Mouse (Mus musculus): ENCODE results near the gene Pfkfb3.

Gene Pfkfb3

DNA sequence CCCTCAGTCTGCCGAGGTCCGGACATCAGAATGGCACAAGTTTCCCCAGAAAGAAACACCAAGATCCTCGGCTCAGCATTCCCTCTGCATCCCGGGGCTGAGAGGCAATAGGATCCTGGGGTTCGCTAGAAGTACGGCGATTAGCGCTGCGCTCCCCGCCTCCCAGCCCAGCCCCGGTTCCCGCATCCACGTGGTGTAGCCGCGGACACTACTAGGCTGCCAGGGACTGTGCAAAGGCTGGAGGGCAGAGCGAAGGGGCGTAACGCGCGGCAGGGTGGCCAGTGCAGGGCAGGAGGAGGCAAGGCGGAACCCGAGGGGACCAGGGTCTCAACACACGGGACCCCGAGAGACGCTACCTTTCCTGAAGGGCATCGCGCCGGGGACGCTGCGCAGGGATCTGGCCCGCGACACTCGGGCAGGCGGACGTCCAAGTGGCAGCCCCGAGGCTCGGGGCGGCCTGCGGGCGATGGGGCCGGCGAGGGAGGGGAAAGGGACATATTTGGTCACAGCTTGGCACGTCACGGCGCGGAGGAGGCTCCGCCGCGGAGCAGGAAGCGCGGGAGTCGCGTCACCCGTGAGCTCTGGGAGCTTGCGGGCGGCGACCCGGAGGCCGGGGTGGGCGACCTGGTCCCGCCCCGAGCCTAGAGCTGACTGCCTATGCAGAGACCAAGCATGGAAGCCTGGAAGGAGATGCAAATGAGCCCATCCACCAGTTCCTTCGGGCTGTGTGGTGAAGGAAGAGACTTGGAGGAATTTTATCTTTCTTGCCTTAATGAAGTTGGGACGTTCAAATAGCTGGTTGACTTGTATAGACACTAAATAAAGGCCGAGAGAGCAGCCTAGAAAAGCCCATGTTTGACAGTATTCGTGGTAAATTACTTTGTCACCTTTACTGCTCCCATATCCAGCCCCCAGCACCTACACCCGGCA, at the start of gene Pfkfb3:
TSS of gene Pfkfb3 (minus strand) at position 607 of the 930 bp plus-strand sequence.
- peak; percentile 86 for DNase-seq (ENCODE audit: low read depth, low spot score)

DNA sequence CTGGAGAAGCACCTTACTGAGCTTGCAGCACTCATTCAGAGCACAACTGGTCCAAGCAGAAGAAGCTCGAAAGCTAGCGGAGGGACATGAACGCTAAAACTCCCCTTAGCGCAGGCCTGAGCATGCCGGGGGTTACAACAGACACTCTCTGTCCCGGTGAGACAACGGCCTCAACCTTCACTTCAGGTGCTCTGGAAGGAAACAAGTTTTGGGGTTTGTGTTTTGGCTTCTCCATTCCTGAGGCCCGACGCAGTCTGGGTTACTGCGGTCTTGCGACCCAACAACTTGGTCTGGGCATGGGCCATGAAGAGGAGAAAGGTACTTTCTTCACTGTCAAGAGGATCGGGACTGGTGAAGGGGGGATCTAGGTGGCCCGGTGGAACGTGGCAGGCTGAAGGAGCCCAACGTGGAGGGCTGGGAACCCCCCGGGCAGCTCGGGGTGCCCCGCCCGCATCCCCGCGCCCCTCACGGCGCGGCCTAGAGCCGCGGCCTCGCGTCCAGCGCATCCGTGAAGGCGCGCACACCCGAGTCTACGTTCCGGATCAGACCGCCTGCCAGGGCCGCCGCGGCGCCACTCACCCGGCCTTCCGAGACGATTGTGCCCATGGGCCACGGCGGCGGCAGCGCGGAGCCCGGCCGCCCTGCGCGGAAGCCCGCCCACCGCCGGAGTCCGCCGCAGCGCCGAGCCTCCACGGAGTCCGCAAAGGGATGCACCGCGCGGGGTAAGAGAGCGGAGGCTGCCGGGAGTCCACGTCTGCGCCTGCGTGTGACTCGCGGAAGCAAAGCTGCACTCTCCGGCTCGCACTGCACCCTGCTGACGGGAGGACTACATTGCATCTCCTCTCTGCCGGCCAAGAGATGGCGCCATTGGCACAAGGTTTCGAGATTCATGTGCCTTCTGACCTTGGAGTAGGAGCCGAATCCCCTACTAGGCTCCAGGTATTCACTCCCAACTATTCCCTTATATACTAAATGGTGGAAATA, 48.9 kb upstream of the Pfkfb3 start:
- peak; percentile 95 for DNase-seq (ENCODE audit: low read depth, low spot score)

DNA sequence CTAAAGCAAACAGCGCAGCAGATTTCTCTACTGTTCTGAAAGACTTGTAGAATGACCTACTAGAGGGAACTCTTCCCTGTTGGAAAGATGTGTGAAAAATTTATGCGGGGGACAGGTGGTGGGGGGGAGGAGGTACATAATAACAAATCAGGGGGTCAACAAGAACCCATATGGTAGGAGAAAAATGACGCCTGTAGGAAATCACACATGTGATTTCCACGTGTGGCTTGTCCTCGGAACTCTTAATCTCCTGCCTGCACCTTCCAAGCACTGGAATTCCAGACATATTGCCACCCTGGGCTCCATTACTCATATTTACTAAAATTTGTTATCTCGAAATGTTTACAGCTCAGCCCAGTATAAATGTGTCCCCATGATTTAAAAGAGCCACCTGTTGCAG, 47.9 kb upstream of the Pfkfb3 start:
- DNase-seq (ENCODE audit: low read depth, low spot score) = no peak

DNA sequence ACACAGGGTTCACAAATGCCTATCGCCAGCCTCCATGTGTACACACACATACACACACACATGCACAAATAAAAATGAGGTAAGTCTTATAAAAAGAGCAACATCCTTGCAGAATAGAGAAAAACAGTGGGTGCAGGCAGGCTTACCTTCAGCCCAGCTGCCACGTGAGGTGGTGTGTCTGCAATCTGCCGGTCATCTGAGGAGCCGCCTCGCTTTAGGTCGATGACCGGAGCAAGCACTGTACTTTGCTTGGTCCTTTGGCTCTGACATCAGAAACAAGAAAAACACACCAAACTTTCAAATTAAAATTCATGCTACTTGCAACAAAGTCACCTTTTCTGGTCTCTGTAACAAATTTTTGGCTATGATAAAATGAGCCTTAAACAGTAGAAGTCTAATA, 44.0 kb upstream of the Pfkfb3 start:
- DNase-seq (ENCODE audit: low read depth, low spot score) = no peak

DNA sequence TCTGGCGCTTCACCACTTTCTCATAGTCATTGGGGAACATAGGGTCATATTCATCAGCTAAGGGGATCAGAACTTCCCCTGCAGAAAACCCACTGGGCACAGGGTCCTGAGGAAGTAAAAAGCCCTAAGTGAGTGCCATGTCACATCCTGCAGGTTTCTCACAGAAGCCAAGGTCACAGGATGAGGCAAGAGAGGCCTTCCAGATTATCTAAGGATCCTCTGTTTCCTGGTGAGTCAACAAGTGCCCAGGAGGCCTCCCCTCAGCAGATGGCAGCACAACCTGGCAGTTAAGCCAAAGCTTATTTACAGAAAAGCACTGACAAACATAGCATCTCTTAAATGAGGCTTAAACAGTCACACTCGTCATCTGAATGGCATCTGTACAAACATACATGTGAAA, 42.8 kb upstream of the Pfkfb3 start:
- no peak for DNase-seq (ENCODE audit: low read depth, low spot score)

DNA sequence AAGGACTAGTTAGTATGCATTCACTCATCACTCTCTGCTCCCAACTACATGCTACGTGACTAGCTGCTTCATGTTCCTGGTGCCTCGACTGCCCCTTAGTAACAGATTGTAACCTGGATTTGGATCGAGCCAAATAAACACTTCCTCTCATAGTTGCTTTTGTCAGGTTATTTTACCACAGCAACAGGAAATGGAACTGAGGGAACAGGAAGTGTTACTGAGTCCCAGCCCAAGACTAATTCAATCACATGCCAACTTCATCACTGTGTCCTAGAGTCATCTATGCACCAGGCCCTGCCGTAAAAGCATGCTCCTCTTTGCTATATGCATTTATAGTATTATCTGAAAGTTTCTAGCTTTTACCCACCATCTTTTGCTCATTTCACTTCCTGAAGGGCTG, 34.1 kb upstream of the Pfkfb3 start:
- no peak for DNase-seq (ENCODE audit: low read depth, low spot score)

DNA sequence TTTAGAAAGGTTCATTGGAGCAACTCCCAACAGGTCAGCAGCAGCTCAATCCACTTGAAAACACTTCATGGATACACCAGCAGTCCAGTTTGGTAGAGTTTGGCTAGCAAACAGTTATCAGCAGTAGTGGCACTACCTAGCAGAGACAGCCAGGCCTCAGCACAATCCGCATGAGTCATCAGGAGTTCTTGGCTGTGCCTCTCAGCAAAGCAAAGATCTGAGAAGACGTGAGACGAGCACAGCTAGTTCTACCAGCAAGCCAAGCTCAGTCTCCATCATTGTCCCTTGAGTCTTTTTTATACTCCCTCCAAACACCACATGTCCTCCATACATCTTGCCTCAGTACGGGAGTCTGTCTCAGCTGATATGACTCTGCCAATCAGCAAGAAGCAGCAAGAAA, 25.5 kb upstream of the Pfkfb3 start:
- DNase-seq (ENCODE audit: low read depth, low spot score) = no peak

DNA sequence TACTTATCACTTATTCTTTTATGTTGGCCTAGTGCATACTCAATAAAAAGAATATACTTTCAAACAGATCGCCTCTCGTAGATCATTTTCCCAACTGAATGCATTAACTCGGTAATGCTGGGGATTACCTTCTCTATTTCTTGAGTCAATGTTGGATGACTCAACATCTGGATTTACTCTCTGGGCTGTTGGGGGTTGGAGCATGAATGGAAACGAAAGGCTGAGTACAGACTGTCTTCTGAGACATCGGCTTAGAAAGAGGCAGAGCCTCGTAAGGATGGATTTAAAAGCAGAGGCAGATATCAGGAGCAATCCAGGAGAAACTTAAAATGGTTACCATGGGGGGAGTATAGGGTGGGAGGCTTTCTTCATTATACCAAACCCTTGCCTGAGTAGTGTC, 24.3 kb upstream of the Pfkfb3 start:
- no peak for DNase-seq (ENCODE audit: low read depth, low spot score)

DNA sequence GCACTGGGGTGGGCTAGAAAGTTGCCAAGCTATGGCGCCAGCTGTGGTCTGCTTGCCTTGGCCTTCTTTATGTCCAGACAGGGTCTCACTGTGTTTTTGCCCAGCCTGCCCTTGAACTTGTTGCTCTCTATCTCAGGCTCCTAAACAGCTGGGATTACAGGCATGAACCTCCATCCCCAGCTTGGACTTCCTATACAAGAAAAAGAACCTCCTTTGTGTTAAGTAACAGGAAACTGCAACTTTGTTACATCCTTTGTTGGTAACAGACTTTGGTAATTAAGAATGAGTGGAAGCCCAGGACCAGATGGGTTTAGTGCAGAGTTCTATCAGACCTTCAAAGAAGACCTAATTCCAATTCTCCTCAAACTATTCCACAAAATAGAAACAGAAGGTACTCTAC, 19.8 kb upstream of the Pfkfb3 start:
- DNase-seq (ENCODE audit: low read depth, low spot score) = no peak

DNA sequence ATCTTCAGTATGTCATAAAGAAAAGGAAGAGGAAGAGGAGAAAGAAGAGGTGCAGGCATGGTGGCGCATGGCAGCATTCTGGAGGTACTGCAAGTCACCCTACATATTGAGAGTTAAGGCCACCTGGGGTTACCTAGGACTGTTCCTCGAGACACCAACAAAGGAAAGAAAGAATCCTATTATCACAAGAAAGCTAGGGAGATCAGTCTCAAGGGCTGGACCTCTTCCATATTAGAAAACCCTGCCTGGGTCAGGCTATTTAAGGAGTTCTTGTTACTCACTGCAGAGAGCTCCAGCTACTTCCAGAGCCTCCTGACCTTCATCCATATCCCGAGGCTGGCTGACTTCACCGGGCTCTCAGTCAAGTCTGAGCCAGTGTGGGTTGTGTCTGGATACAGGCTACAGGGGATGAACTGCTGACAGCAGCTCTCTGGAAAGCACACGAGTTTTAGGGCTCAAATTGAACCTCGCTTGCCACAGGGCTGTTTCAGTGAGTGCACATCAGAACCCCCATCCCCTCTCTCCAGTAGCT, 17.2 kb upstream of the Pfkfb3 start:
- DNase-seq (ENCODE audit: low read depth, low spot score) = no peak

DNA sequence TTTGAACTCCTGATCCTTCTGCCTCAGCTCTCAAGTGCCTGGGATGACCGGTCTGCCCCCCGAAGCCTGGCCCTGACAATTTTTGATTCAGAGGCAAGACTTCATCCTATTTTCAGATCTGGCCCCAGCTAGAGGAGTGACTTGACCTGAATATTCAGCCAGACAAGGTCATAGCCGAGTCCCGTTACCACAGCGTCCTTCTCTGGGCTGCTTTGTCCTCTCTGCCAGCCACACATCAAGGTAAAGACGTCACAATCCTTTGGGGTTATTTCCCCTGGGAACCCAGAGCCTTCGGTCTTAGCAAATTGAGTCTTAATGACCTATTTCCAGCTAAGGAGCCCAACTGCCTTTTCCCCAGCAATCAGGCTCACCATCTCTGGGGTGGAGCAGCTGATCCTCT, 14.6 kb upstream of the Pfkfb3 start:
- DNase-seq (ENCODE audit: low read depth, low spot score) = no peak

DNA sequence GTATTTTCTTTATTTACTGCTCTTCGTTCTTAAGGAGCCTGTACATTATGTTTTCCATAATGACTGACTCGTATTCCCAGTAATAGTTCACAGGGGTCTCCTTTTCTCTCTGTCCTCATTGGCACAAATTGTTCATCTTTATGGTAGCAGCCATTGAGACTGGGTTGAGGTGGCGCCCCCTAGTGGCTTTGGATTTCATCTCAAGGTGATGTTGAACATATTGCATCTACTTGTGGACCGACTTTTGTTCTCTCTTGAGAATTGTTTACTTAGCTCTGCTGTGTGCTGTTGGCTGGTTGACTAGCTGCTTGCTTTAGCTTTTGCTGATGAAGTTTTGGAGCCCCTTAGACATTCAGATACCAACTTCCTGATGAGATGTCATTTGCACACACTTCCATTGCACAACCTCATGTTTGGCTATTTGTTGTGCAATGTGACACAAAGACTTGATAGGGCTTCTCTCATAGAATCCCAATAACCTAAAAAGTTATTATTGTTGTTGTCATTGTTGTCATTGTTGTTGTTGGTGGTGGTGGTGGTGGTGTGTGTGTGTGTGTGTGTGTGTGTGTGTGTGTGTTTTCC, 14.0 kb upstream of the Pfkfb3 start:
- peak; percentile 73 for DNase-seq (ENCODE audit: low read depth, low spot score)

DNA sequence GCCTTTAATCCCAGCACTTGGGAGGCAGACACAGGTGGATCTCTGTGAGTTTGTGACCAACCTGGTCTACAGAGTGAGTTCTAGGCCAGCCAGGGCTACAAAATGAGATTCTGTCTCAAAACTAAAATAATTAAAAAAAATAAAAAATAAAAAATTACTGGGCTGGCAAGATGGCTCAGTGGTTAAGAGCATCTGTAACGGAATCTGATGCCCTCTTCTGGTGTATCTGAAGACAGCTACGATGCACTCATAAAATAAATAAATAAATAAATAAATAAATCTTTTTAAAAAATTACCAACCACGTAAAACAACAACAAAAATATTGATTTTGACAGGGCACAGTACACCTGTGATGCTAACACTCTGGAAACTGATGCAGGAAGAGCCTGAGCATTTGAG, 13.0 kb upstream of the Pfkfb3 start:
- no peak for DNase-seq (ENCODE audit: low read depth, low spot score)

DNA sequence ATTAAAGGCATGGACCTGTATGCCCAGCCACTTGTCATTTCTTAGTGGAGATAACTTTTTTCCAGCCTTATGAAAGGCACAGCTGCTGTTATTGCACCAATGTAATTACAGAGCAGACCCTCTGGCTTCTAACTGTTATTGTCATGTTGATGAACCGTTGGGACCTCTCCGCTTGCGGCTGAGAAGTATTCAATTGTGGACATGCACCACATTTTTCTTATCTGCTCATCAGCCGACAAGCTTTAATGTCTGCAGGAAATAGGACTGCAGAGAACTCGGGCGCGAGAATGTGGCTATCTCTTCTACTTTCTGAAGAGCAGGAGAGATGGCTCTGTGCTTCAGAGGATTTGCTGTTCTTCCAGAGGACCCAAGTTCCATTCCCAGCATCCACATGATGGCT, 12.4 kb upstream of the Pfkfb3 start:
- DNase-seq (ENCODE audit: low read depth, low spot score) = no peak

DNA sequence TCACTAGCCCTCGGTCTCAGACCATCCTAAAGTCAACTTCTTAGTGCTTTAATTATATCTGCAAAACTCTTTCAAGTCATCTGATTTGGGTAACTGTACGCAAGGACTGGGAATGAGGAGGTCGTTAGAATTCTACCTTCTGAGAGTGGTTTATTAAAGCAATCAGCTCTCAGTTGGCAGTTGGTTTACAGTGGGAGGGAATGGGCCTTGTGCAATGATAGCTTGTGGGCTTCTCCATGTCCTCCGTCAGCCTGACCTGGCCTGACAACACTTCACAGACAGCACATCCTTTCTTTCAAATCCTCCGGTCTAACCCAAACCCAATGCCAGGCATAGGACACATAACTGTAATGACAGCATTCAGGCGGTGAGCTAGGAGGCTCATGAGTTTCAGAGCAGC, 10.9 kb upstream of the Pfkfb3 start:
- DNase-seq (ENCODE audit: low read depth, low spot score) = no peak

DNA sequence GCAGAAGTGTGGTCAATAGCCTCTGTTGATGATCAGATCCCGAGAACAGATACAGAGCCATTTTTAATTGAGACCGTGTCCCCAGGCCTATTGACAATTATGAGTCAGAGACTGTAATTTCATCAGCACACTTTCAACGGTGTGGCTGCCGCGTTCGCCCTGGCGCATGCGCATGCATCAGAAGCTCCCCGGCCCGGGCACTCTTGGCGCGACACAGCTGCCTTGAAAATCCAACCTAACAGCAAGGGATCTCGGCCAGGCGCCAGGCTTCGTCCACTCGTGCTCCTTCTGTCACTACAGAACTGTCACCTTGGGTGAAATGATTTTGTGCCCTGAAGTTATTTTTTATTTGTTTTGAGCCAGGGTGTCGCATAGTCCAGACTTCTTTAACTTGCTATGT, 9.4 kb upstream of the Pfkfb3 start:
- no peak for DNase-seq (ENCODE audit: low read depth, low spot score)

DNA sequence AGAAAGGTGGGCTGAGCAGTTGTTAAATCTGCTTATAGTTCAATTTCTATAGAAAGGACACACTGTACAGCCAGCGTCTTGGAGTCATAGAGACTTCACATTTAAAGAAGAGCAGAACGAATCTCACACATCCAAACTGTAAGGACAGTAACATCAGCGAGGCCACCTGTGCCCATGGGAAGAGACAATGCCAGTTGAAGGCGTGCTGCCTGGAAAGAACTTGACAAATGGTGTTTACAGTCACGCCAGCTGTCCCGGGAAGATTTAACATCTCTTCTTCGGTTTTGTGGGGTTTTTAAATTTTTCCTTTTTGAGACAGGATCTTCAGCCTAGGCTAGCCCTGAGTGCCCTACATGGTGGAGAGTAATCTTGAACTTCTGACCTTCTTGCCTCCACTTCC, 4.8 kb upstream of the Pfkfb3 start:
- DNase-seq (ENCODE audit: low read depth, low spot score) = no peak

DNA sequence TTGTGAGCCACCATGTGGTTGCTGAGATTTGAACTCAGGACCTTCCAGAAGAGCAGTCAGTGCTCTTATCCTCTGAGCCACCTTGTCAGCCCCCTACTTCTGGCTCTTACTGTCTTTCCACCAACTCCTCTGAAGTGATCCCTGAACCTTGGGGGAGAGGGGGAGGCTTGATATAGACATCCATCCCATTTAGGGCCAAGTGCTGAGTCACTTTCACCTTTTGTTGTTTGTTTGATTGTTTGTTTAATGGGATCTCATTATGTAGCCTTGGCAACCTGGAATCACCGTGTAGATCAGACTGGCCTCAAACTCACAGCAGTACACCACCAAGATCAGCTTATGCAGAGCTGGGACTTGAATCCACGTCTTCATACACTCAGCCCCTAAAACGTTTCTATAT, 3.4 kb upstream of the Pfkfb3 start:
- no peak for DNase-seq (ENCODE audit: low read depth, low spot score)

DNA sequence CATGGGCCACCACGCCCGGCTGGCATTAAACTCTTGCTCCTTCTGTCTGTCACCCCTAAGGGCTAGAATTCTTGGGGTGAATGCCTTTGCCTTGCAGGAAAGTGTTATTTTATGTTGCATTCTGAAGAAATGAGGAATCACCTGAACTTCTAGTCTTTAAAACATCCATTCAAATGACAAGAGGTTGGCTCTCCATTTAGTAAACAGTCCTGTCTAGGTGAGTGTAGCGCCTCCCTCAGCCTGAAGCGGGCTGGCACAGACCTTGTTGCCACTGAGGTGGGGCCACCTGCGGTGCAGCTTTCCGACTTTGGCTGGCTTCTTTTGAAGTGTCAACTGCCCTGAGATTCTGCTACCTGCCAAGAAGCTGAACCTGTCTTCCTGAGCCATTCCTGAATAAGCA, 1.4 kb upstream of the Pfkfb3 start:
- DNase-seq (ENCODE audit: low read depth, low spot score) = no peak

DNA sequence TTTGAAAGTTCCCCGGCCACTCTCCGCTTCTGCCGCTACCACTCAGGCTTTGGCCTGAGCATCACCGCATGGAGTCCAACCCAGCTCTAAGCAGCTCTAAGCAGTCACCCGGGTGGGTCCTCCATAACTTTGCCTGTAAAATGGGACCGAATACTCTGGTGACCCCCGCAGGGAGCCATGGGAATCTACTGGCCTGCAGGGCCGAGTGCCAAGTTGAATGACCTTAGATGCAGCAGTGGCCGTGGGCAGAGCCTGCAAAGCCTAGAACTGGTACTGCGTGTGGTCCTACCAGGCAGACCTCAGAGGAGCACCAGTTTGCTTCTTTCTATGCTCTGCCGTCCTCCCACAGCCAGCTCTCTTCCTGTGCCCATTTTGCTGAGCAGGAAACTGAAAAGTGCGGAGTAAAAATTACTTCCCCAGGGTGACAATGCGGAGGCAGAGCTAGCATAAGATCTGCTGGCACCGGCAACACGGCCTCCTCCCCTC, 868 bp downstream of the Pfkfb3 start:
- peak; percentile 73 for DNase-seq (ENCODE audit: low read depth, low spot score)

DNA sequence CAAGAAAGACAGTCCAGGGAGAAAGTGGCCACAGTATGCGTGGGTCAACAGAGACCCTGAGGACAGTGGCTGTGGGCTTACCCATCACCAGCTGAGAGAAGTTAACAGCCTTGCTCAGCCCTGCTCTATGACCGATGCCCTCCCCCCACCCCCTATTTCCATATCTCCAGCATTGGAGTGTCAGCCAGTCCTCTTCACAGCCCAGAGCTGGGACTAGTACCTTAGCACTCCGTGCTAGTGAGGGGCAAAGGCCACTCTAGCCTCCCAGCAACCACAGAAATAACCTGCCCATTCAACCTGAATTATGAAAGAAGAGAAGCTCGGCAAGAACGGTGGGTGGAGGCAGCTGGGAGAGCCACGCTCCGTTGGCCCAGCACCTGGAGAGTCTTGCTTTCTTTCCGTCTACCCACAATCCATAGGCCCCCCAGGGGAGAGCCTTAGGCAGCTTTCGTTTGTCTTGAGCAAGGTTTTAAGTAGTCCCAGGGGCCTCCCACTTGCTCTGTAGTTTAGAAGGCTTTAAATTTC, 1.5 kb downstream of the Pfkfb3 start:
- peak; percentile 87 for DNase-seq (ENCODE audit: low read depth, low spot score)

Data from A20 (cell line).